Mouse (Mus musculus): ENCODE measurements around the gene Frmpd4.

DNA sequence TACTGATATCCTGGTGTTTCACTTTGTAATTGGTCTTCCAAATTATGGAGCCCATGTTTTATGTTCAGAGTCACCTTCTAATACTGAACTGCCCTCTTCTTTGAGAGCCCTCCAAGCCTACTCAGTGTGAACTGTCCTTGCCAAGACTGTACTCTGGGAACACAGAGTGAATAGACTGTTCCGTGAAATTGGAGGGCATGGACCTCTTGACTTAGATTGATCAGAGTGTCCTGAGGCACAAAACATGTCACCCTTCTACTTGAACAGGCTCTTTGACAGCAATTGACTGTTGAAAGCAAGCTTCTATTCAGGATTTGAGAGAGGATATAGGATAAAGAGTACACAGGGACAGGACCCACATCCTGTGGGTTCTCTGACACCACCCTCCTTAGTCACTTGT, 857.9 kb downstream of the Frmpd4 start:
- no peak for TF ChIP-seq HCFC1 (IDR thresholded peaks at IDR 0.05; ENCODE audit: low read depth, low read length)
- TF ChIP-seq CTCF (conservative IDR thresholded peaks at IDR 0.05 in 1 of 2, IDR thresholded peaks at IDR 0.05 in 1 of 2; ENCODE audit: low read depth in 2 of 2, low read length in 2 of 2): no peak
- TF ChIP-seq MXI1 (IDR thresholded peaks at IDR 0.05; ENCODE audit: low read depth, low read length): no peak
